Mouse (Mus musculus) regulatory T cell (primary cell): ENCODE results near the gene Pias1.
"Not testable (repeated sequence)": the region's sequence is repeated elsewhere in the genome, so short reads cannot be mapped to it uniquely, and the experiment has no call there.

Experiments
- in situ Hi-C: fragments of 300-600 bp; cut with MboI, MseI; formaldehyde crosslinking; loops from one replicate; pipeline ENCODE4 v1.15.1; 2025; ENCODE audit warnings: high pct_unique_total_duplicates

Gene Pias1

GRCm38 (mm10) chr9:62944063-62944462 is 43.7 kb downstream of the Pias1 start:
- in situ Hi-C loops: no loop called here

GRCm38 (mm10) chr9:62940966-62941365 is 46.8 kb downstream of the Pias1 start:
- in situ Hi-C loops: no loop called here

GRCm38 (mm10) chr9:62935854-62936253 is 51.9 kb downstream of the Pias1 start:
- in situ Hi-C loops: no loop called here

GRCm38 (mm10) chr9:62934700-62935400 is 52.9 kb downstream of the Pias1 start:
- in situ Hi-C loops: loop anchor here (5.0 kb wide), 1 partner anchor 93 kb away; no protein-coding TSS in a partner anchor

- in situ Hi-C loops: loop anchor here (5.0 kb wide), 1 partner anchor 90 kb away; no protein-coding TSS in a partner anchor
Observed at GRCm38 (mm10) chr9:62932575-62933339, 55.0 kb downstream of the Pias1 start.

GRCm38 (mm10) chr9:62924886-62925610 is 62.7 kb downstream of the Pias1 start:
- in situ Hi-C loops: loop anchor here (5.0 kb wide), 1 partner anchor 47 kb away; no protein-coding TSS in a partner anchor

GRCm38 (mm10) chr9:62920877-62921276 is 66.8 kb downstream of the Pias1 start:
- in situ Hi-C loops: no loop called here

- in situ Hi-C loops: no loop called here
Observed at GRCm38 (mm10) chr9:62917059-62917458, 70.7 kb downstream of the Pias1 start.

- in situ Hi-C loops: no loop called here
Observed at GRCm38 (mm10) chr9:62913390-62914069, 74.2 kb downstream of the Pias1 start.

GRCm38 (mm10) chr9:62905039-62905438 is 82.7 kb downstream of the Pias1 start:
- in situ Hi-C loops: no loop called here

GRCm38 (mm10) chr9:62903841-62904240 is 83.9 kb downstream of the Pias1 start:
- in situ Hi-C loops: no loop called here

GRCm38 (mm10) chr9:62901736-62902135 is 86.0 kb downstream of the Pias1 start:
- in situ Hi-C loops: no loop called here

GRCm38 (mm10) chr9:62894486-62894885 is 93.2 kb downstream of the Pias1 start:
- in situ Hi-C loops: loop anchor here (5.0 kb wide), 1 partner anchor 42 kb away; no protein-coding TSS in a partner anchor

- in situ Hi-C loops: no loop called here
Observed at GRCm38 (mm10) chr9:62881871-62882270, 105.9 kb downstream of the Pias1 start.

- in situ Hi-C loops: no loop called here
Observed at GRCm38 (mm10) chr9:62877825-62878224, 109.9 kb downstream of the Pias1 start.

- in situ Hi-C loops: no loop called here
Observed at GRCm38 (mm10) chr9:62876966-62877616, 110.6 kb downstream of the Pias1 start.

GRCm38 (mm10) chr9:62870728-62871127 is 117.0 kb downstream of the Pias1 start:
- in situ Hi-C loops: no loop called here

GRCm38 (mm10) chr9:62869236-62869635 is 118.5 kb downstream of the Pias1 start:
- in situ Hi-C loops: not testable (repeated sequence)

- in situ Hi-C loops: no loop called here
Observed at GRCm38 (mm10) chr9:62860866-62861265, 126.9 kb downstream of the Pias1 start.

GRCm38 (mm10) chr9:62860102-62860501 is 127.6 kb downstream of the Pias1 start:
- in situ Hi-C loops: not testable (repeated sequence)
